Mouse (Mus musculus) embryonic stem cell, embryonic (primary cell): ENCODE data around the gene Gm17657.

Experiments used
- CTCF ChIA-PET, 4 experiments: fragments of 300-600 bp in 2 of 4; fragments of 350-600 bp in 2 of 4; sonication (Branson Sonifier 250); formaldehyde crosslinking; loops; one replicate each; lab custom pipeline; 2022; ENCODE audit warnings: inconsistent platforms in 2 of 4; lab: Charles Lee
- POLR2A ChIA-PET, 4 experiments: fragments of 300-600 bp in 2 of 4; fragments of 350-600 bp in 2 of 4; sonication (Branson Sonifier 250); formaldehyde crosslinking; loops; one replicate each; lab custom pipeline; 2022; ENCODE audit warnings: antibody characterized with exemption in 4 of 4, inconsistent platforms in 1 of 4; lab: Charles Lee

Gm17657 gene

DNA sequence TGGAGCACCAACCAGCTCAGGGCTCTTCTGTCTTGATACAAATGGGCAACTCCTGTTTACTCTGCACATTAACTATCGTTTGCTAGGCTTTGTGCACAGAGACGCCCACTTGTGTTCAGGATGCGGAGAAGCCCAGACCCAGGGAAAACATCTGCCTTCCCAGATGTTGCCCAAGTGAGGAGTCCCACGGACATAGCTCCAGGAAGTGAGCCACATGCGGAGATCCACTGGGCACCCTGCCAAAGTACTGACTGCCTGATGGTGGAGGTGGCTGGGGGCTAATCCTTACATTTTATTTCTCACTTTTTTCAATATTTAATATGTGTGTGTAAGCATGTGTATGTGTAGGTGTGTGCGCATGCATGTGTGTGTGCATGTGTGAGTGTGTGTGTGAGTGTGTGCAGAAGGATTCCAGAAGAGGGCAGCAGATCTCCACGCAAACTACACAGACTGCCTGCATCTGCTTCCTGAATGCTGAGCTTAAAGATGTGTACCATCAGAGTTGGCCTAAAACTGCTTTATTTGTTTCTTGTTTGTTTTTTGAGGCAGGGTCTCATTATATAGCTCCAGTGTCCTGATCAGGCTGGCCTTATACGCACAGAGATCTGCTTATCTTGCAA, 20.8 kb downstream of the Gm17657 start:
- CTCF ChIA-PET: interaction anchor here (0.5 to 2.0 kb wide), 48 partner anchors 9 to 894 kb away, joined by 3 to 12 read pairs (median 3); partner anchors contain the start of genes Gm28043 (in 2 of the 4), Rnf8 (in 2 of the 4), Mtch1 (in 1 of the 4) and Tbc1d22b (in 1 of the 4)
- POLR2A ChIA-PET: interaction anchor here in 3 of 4 experiments (0.5 to 2.1 kb wide), 8 partner anchors 9 to 1076 kb away, joined by 3 to 9 read pairs (median 3); partner anchors contain the start of gene Mtch1 (in 1 of the 3)

- ChIA-PET POLR2A (interaction anchor here in 1 of 4 experiments (0.7 kb wide), 1 partner anchor 129 kb away, joined by 3 read pairs; no protein-coding TSS in a partner anchor), CTCF (interaction anchor here in 3 of 4 experiments (0.7 to 1.2 kb wide), 10 partner anchors 12 to 1036 kb away, joined by 3 to 6 read pairs (median 4); no protein-coding TSS in a partner anchor)
Observed at GRCm38 (mm10) chr17:29525613-29526012, 23.8 kb downstream of the Gm17657 start.

DNA sequence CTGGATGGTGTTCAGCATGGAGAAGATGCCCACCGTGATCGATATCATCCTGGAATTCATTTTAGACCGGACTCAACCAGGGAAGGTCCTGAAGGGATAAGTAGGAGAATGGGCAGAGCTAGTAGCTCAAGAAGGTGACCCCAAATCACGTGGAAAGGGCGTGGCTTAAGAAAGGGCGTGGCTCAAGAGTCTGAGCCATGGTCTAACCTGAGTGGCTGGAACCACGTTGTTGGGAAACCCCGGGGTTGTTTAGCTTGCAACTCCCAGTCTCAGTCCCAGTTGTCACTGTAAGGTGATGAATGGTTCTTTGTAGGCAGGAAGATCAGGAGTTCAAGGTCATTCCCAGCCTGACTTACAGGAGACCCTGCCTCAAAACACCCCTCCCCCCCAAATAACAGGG, 29.7 kb downstream of the Gm17657 start:
- CTCF ChIA-PET: interaction anchor here (0.6 to 2.1 kb wide), 26 partner anchors 9 to 1904 kb away, joined by 3 to 17 read pairs (median 3); partner anchors contain the start of genes Gm28043 (in 1 of the 4) and Rnf8 (in 1 of the 4)
- POLR2A ChIA-PET: interaction anchor here (0.5 to 1.7 kb wide), 39 partner anchors 9 to 488 kb away, joined by 3 to 9 read pairs (median 3); partner anchors contain the start of genes Mtch1 (in 2 of the 4), Gm28043 (in 1 of the 4), Rnf8 (in 1 of the 4) and Srsf3 (in 1 of the 4)

GRCm38 (mm10) chr17:29518665-29519064, 30.8 kb downstream of the Gm17657 start:
- ChIA-PET CTCF (interaction anchor here in 3 of 4 experiments (0.8 to 2.1 kb wide), 13 partner anchors 10 to 244 kb away, joined by 3 to 17 read pairs (median 7); no protein-coding TSS in a partner anchor), POLR2A (interaction anchor here in 3 of 4 experiments (0.6 to 1.7 kb wide), 16 partner anchors 10 to 197 kb away, joined by 3 to 9 read pairs (median 4); partner anchors contain the start of genes Mtch1 (in 2 of the 3), Gm28043 (in 1 of the 3) and Rnf8 (in 1 of the 3))

DNA sequence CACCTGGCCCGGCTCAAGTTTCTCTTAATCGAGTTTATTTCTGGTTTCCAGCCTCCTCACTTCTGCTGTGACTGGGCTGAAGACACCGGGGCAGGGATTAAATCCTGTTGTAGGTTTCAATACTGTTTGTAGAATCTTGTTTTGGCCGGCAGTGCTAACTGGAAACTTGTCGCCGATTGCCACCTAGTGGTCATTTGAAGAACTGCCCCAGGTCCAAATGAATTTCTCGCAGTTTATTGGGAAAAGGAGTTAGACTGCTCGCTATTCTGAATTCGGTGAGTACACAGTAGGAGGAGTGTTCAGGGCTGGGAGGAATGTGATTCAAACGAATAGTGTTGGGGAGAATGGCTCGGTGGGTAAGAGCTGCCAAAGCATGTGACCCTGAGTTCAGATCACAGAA, 35.0 kb downstream of the Gm17657 start:
- ChIA-PET CTCF (interaction anchor here (0.6 to 7.0 kb wide), 19 partner anchors 12 to 355 kb away, joined by 3 to 70 read pairs (median 11); no protein-coding TSS in a partner anchor), POLR2A (interaction anchor here in 2 of 4 experiments (0.8 to 1.4 kb wide), 3 partner anchors 23 to 101 kb away, joined by 3 to 6 read pairs (median 4); no protein-coding TSS in a partner anchor)

DNA sequence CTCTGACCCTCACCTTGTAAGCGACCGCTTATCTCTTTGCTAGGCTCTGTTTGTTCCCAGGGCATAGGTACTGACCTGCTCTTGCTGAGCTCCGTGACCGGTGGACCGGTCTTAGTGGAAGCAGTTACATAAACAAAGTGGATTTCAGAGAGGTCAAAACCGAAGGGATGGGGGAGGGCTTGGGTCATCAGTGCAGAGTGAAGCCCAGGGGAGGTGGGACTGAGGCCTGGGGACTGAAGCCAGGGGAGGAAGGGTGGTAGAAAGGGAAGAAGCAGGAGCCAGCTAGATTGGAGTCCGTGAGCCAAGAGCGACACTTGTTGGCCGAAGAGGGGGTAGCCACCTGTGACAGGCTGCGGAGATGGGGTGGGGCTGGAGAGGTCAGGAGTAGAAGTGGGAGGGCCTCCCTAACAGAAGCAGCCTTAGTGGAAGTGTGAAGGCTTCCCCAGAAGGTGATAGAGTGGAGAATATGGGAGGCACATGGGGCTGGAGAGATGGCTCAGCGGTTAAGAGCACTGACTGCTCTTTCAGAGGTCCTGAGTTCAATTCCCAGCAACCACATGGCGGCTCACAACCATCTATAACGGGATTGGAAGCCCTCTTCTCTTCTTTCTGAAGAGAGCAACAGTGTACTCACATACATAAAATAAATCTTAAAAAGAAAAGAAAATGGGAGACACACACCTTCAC, 36.3 kb downstream of the Gm17657 start:
- ChIA-PET POLR2A (interaction anchor here in 3 of 4 experiments (0.5 to 1.7 kb wide), 20 partner anchors 13 to 1135 kb away, joined by 3 to 8 read pairs (median 4); no protein-coding TSS in a partner anchor), CTCF (interaction anchor here (0.5 to 7.0 kb wide), 55 partner anchors 9 to 352 kb away, joined by 3 to 70 read pairs (median 4); partner anchors contain the start of genes BC004004 (in 2 of the 4), Mtch1 (in 1 of the 4) and Ppil1 (in 1 of the 4))

GRCm38 (mm10) chr17:29510691-29511090, 38.7 kb downstream of the Gm17657 start:
- POLR2A ChIA-PET: interaction anchor here in 3 of 4 experiments (0.7 to 1.8 kb wide), 9 partner anchors 11 to 242 kb away, joined by 3 to 9 read pairs (median 4); partner anchors contain the start of gene BC004004 (in 1 of the 3)
- CTCF ChIA-PET: interaction anchor here in 3 of 4 experiments (0.5 to 7.0 kb wide), 7 partner anchors 9 to 881 kb away, joined by 3 to 70 read pairs (median 4); no protein-coding TSS in a partner anchor

GRCm38 (mm10) chr17:29508927-29509608, 40.4 kb downstream of the Gm17657 start:
- POLR2A ChIA-PET: interaction anchor here in 3 of 4 experiments (0.5 to 1.8 kb wide), 21 partner anchors 9 to 147 kb away, joined by 3 to 8 read pairs (median 3); partner anchors contain the start of gene Pim1 (in 2 of the 3)
- CTCF ChIA-PET: interaction anchor here (0.7 to 1.5 kb wide), 10 partner anchors 10 to 331 kb away, joined by 3 to 7 read pairs (median 4); no protein-coding TSS in a partner anchor

GRCm38 (mm10) chr17:29503700-29504099, 45.7 kb downstream of the Gm17657 start:
- POLR2A ChIA-PET: interaction anchor here in 3 of 4 experiments (0.7 to 2.6 kb wide), 7 partner anchors 8 to 81 kb away, joined by 3 to 8 read pairs (median 3); partner anchors contain the start of gene Pim1 (in 1 of the 3)
- CTCF ChIA-PET: interaction anchor here in 2 of 4 experiments (1.3 to 3.3 kb wide), 4 partner anchors 12 to 133 kb away, joined by 3 to 10 read pairs (median 4); no protein-coding TSS in a partner anchor

DNA sequence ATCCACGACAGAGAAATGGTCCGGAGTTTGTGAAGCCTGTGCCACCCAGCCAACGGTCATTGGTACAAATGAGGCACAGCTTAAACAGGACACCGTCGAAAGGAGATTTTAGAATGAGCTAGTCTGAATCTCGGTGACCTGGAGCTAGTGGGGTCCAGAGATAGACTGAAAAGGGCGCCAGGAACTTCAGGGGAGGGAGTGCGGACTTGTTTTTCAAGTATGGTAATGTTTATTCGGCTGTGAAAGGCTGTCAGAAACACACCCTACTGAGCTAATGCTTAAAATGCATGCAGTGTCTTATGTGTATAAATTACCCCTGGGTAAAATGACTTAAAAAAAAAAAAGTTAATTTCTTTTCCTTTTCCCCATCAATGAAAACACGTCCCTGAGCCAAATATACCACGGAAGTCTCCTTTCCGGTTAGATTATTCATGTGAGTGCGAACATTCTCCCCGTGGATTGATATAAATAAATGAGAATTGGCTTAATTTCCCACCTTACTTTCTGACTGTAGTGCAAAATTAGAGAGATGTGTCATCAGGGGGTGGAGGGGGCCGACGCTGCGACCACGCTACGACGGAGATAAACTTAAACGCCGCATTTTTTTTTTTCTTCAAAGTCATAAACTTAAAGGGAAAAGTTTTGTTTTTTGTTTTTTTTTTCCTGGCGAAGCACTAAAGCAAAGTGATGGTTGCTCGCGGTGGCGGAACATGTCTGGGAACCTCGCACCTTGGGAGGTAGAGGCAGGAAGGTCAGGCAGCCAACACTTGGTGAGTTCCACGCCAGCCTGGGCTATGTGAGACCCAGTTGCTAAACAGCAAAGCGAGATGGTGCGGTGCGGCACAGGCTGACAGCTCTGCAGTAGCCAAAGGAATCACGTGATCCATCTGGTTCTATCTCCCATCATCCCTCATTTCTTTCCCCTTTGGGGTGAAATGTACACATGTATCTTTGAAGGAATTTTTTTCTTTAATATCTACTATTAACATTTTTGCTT, 46.5 kb downstream of the Gm17657 start:
- ChIA-PET CTCF (interaction anchor here in 3 of 4 experiments (0.5 to 3.3 kb wide), 6 partner anchors 10 to 132 kb away, joined by 3 to 10 read pairs (median 4); no protein-coding TSS in a partner anchor), POLR2A (interaction anchor here in 3 of 4 experiments (0.8 to 2.6 kb wide), 8 partner anchors 9 to 80 kb away, joined by 3 to 8 read pairs (median 4); partner anchors contain the start of gene Pim1 (in 1 of the 3))

- ChIA-PET CTCF (interaction anchor here in 2 of 4 experiments (0.7 to 0.8 kb wide), 2 partner anchors 10 to 120 kb away, joined by 3 to 4 read pairs; no protein-coding TSS in a partner anchor), POLR2A (interaction anchor here in 2 of 4 experiments (0.8 to 2.6 kb wide), 5 partner anchors 10 to 80 kb away, joined by 3 to 8 read pairs (median 4); partner anchors contain the start of gene Pim1 (in 1 of the 2))
Observed at GRCm38 (mm10) chr17:29502005-29502668, 47.3 kb downstream of the Gm17657 start.

DNA sequence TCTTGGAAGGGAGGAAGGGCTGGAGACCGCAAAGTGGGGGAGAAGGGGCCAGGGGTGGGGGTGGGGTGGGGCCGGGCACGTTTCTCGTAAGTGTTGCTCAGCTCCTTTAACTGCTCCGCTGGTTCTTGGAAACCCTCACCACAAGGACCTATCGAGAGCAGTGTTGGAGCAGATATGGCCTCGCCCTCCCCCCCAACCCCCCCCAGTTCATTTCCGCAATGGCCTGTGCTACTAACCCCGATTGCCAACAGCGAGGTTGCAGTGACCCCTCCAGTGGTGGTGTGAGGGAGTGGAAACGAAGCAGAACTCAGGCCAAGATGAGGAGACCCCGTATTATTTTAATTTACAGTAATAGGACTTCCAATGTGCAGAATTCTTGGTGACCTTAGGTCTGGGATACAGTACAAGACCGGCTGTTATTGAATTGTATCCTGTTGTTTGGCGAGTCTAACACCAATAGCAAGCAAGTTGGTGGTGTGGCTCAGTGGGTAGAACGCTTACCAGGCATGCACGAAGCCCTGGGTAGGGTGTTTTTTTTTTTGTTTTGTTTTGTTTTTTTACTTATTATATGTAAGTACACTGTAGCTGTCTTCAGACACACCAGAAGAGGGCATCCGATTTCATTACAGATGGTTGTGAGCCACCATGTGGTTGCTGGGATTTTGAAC, 48.5 kb downstream of the Gm17657 start:
- ChIA-PET POLR2A (interaction anchor here in 2 of 4 experiments (0.5 to 2.5 kb wide), 16 partner anchors 9 to 1130 kb away, joined by 3 to 15 read pairs (median 4); partner anchors contain the start of gene Pim1 (in 1 of the 2)), CTCF (interaction anchor here (0.5 to 1.9 kb wide), 10 partner anchors 10 to 1024 kb away, joined by 3 to 12 read pairs (median 4); no protein-coding TSS in a partner anchor)

DNA sequence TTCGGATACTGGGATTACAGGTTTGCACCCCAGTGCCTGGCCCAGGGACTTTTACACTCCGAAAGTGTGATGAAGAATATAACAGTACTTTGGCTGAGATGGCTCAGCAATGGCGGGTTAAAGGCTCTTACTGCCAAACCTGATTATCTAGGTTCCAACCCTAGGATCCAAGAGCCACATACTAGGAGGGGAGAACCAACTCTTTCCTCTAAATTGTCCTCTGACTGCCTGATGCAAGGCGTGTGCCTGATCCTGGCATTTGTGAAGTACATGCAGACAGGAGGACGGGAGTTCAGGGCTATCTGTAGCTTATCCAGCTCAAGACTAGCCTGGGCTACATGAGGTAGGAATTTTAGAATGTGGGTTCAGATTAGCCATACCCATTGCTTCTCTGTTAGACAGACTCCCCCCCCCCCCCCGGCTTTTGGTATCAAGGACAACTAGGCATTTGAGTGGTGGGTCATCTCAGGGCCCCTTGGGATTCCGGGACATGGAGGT, 49.1 kb downstream of the Gm17657 start:
- CTCF ChIA-PET: interaction anchor here (0.5 to 1.9 kb wide), 16 partner anchors 10 to 1024 kb away, joined by 3 to 16 read pairs (median 4); partner anchors contain the start of gene Tbc1d22b (in 1 of the 4)
- POLR2A ChIA-PET: interaction anchor here in 3 of 4 experiments (0.5 to 2.5 kb wide), 29 partner anchors 9 to 1148 kb away, joined by 3 to 15 read pairs (median 4); partner anchors contain the start of gene Pim1 (in 2 of the 3)

GRCm38 (mm10) chr17:29499511-29499910, 49.9 kb downstream of the Gm17657 start:
- ChIA-PET POLR2A (interaction anchor here in 3 of 4 experiments (0.5 to 2.5 kb wide), 20 partner anchors 8 to 281 kb away, joined by 3 to 15 read pairs (median 4); partner anchors contain the start of gene Pim1 (in 2 of the 3)), CTCF (interaction anchor here in 2 of 4 experiments (1.0 to 1.9 kb wide), 5 partner anchors 10 to 128 kb away, joined by 3 to 7 read pairs (median 3); no protein-coding TSS in a partner anchor)
